Mouse (Mus musculus) heart, embryonic 16.5 days (tissue): ENCODE results near the gene Adgrg3. TPM values are rescaled to one million over a fixed set of nuclear protein-coding genes. Genes with fewer than 3 reads are reported as not detected.
A peak's percentile ranks its signal among the peaks of the same experiment; 100 is the strongest.

Source experiments
- ATAC-seq: fragments of 200-750 bp; cut with Nextera tagmentation; replicated peaks from 2 replicates; pipeline ENCODE4 v1.8.0; 2017; ENCODE audit warnings: moderate number of reproducible peaks; ENCODE audit not compliant: insufficient read depth, low FRiP score; ENCODE audit errors: extremely low read depth
- H3K27ac ChIP-seq: fragments of 300-500 bp; sonication (generic); 2 replicates; pipeline ENCODE4 v1.5.1; 2014; ENCODE audit warnings: mild to moderate bottlenecking, low read length, control low read depth, moderate library complexity
- H3K27me3 ChIP-seq: fragments of 300-500 bp; sonication (generic); 2 replicates; pipeline ENCODE4 v1.6.1; 2014; ENCODE audit warnings: low read length, mixed read lengths; ENCODE audit not compliant: control insufficient read depth, insufficient read depth
- H3K36me3 ChIP-seq: fragments of 300-500 bp; sonication (generic); 2 replicates; pipeline ENCODE4 v1.6.1; 2014; ENCODE audit not compliant: control insufficient read depth, insufficient read depth
- H3K4me1 ChIP-seq: fragments of 300-500 bp; sonication (generic); 2 replicates; pipeline ENCODE4 v1.6.1; 2014; ENCODE audit warnings: low read length, mixed read lengths; ENCODE audit not compliant: control insufficient read depth, insufficient read depth
- H3K4me2 ChIP-seq: fragments of 300-500 bp; sonication (generic); 2 replicates; pipeline ENCODE4 v1.6.1; 2014; ENCODE audit warnings: low read depth, mild to moderate bottlenecking, control low read depth, low read length
- H3K4me3 ChIP-seq: fragments of 300-500 bp; sonication (generic); 2 replicates; pipeline ENCODE4 v1.5.1; 2014; ENCODE audit warnings: mild to moderate bottlenecking, control low read depth, low read length
- H3K9ac ChIP-seq: fragments of 300-500 bp; sonication (generic); 2 replicates; pipeline ENCODE4 v1.6.1; 2014; ENCODE audit warnings: low read length, control low read depth
- H3K9me3 ChIP-seq: fragments of 300-500 bp; sonication (generic); replicated peaks from 2 replicates; pipeline ENCODE4 v1.6.1; 2016; ENCODE audit warnings: low read length; ENCODE audit not compliant: control insufficient read depth
- WGBS: fragments of 180-500 bp; shearing (Covaris S2); extraction: QIAGEN DNeasy Blood & Tissue Kit; methylation state at CpG from one replicate; pipeline ENCODE4 v1.1.7; 2014; 5-methylcytosine and 5-hydroxymethylcytosine counted together
- polyA plus RNA-seq: library from polyadenylated mRNA; unstranded; fragments of >200 nt; fragmentation: Nextera tagmentation; extraction: Ambion mirVana; gene quantifications from 2 replicates; pipeline ENCODE4 v1.2.1, GENCODE M21; 2015

Adgrg3 gene
- 4.9 and 5.2 TPM in 2 replicates for polyA plus RNA-seq

DNA sequence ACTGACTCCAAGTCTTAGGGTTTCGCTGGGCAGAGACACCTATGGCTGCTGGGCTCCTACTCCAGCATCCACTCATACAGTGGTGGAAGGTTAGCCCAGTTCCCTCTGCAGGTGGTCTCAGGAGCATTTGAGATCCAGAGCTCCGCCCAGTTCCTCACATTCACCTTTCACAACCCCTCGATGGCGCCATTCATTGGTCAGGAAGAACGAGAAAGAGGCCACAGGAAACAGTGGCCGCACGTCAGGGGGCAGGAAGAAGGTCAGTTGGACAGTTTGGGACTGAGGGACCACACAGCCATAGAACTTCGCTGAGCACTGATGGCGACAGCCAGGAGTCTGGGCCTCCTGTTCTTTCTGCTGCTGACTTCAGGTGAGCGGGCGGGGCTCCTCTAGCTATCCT is at the start of gene Adgrg3:
TSS of gene Adgrg3 (plus strand) at position 242 of the 400 bp plus-strand sequence.
- H3K4me1 ChIP-seq, result 0 out of 2 replicates have a peak, but pooled peaks cover 2% of the 10 kb centered on the region
- no peak within 1 kb of the TSS for H3K4me3 ChIP-seq
- no peak for ATAC-seq
- H3K36me3 ChIP-seq, result no peaks in the 10 kb centered on the region
- H3K27ac ChIP-seq, result no peak within 1 kb of the TSS
- H3K4me2 ChIP-seq, result no peak within 1 kb of the TSS
- 72% methylated on average over 11 of the region's 11 CpGs for whole genome bisulfite sequencing
- no peaks in the 10 kb centered on the region for H3K9me3 ChIP-seq
- no peak within 1 kb of the TSS for H3K9ac ChIP-seq
- no peaks in the 10 kb centered on the region for H3K27me3 ChIP-seq

- 85% methylated on average over 9 of the region's 9 CpGs for WGBS
- Histone ChIP-seq H3K27me3 (peaks cover 5% of the 10 kb centered on the region), H3K27ac (no peak overlapping the region), H3K4me3 (no peak overlapping the region), H3K9me3 (no peaks in the 10 kb centered on the region), H3K9ac (no peak overlapping the region), H3K4me1 (peaks cover 7% of the 10 kb centered on the region), H3K4me2 (no peak overlapping the region), H3K36me3 (no peaks in the 10 kb centered on the region)
- no peak for ATAC-seq
Observed at GRCm38 (mm10) chr8:94973270-94973669, 44.2 kb upstream of the Adgrg3 start.

- peaks cover 6% of the 10 kb centered on the region for H3K27me3 ChIP-seq
Observed at GRCm38 (mm10) chr8:94973786-94974185, 43.7 kb upstream of the Adgrg3 start.

GRCm38 (mm10) chr8:94974467-94975165 is 42.9 kb upstream of the Adgrg3 start, which contains the start of gene Adgrg1:
Adgrg1 (plus strand) TSS chr8:94974751.
- Histone ChIP-seq H3K4me1 (peaks cover 7% of the 10 kb centered on the region), H3K27ac (no peak within 1 kb of the TSS), H3K36me3 (no peaks in the 10 kb centered on the region), H3K9ac (no peak within 1 kb of the TSS), H3K4me3 (no peak within 1 kb of the TSS), H3K4me2 (no peak within 1 kb of the TSS), H3K27me3 (peaks cover 6% of the 10 kb centered on the region), H3K9me3 (no peaks in the 10 kb centered on the region)
- WGBS, result 41% methylated on average over 7 of the region's 7 CpGs
- no peak for ATAC-seq

More at GRCm38 (mm10) chr8:94973786-94974185, 43.7 kb upstream of the Adgrg3 start:
- peaks cover 7% of the 10 kb centered on the region for H3K4me1 ChIP-seq
- H3K4me3 ChIP-seq, result no peak overlapping the region
- no peak overlapping the region for H3K4me2 ChIP-seq
- no peak overlapping the region for H3K9ac ChIP-seq
- no peaks in the 10 kb centered on the region for H3K9me3 ChIP-seq
- WGBS, result 73% methylated on average over 9 of the region's 9 CpGs
- H3K27ac ChIP-seq, result no peak overlapping the region
- no peaks in the 10 kb centered on the region for H3K36me3 ChIP-seq
- ATAC-seq, result no peak

DNA sequence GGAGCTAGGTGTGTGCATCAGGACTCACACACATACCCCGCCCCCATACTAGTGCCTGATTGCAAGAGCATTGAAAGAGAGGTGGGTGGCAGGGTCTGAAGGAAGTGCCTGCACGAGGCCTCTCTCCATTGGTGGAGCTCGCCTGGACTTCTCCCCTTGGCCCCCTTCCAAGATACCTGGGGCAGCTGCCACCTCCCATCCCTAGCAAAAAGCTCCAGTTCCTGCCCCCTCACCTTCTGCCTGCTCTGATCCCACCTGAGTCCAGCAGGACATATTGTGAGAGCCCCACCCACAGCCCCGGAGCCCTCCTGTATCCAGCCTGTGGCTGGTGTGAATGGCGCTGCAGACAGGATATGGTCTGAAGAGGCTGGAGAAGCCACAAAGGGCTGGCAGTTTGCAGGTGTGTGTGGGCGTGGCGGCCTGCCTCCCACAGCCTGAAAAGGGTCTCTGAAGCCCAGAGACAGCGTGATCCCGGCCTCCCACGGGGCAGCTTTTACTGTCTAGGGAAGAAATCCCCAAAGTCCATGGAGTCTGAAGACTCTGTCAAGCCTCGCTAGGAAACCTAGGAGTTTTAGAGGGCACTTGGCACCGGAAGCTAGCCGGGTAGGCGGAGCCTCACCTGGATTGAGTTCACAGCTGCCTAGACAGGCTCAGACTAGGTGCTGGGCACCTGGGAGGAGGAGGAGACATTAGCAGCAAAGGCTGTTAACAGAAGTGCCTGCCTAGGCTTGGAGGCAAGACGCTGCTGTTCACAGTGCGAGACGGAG is 40.7 kb upstream of the Adgrg3 start:
- peak; percentile 28; the same call in 1 of the 2 replicates for ATAC-seq
- peaks cover 15% of the 10 kb centered on the region for H3K4me1 ChIP-seq
- no peaks in the 10 kb centered on the region for H3K36me3 ChIP-seq
- H3K27me3 ChIP-seq, result peaks cover 6% of the 10 kb centered on the region
- H3K4me3 ChIP-seq, result peak overlapping the region; percentile 43
- H3K9ac ChIP-seq, result peak overlapping the region; percentile 63
- peak overlapping the region; percentile 58 for H3K4me2 ChIP-seq
- WGBS, result 16% methylated on average over 17 of the region's 17 CpGs
- H3K9me3 ChIP-seq, result no peaks in the 10 kb centered on the region
- peak overlapping the region; percentile 59; the same call in 1 of the 2 replicates for H3K27ac ChIP-seq

- H3K27ac ChIP-seq, result no peak overlapping the region
- H3K9me3 ChIP-seq, result no peaks in the 10 kb centered on the region
Observed at GRCm38 (mm10) chr8:94978131-94978530, 39.4 kb upstream of the Adgrg3 start.

GRCm38 (mm10) chr8:94978593-94979319 is 38.7 kb upstream of the Adgrg3 start:
- peaks cover 27% of the 10 kb centered on the region for H3K4me1 ChIP-seq
- no peaks in the 10 kb centered on the region for H3K9me3 ChIP-seq
- no peak overlapping the region; the same call in 1 of the 2 replicates for H3K27ac ChIP-seq
- H3K27me3 ChIP-seq, result peaks cover 6% of the 10 kb centered on the region
- peak overlapping the region; percentile 43 for H3K4me3 ChIP-seq
- peak overlapping the region; percentile 39; the same call in 1 of the 2 replicates for H3K9ac ChIP-seq
- 64% methylated on average over 13 of the region's 13 CpGs for WGBS
- no peaks in the 10 kb centered on the region for H3K36me3 ChIP-seq
- peak overlapping the region; percentile 58 for H3K4me2 ChIP-seq
- ATAC-seq, result no peak

More at GRCm38 (mm10) chr8:94978131-94978530, 39.4 kb upstream of the Adgrg3 start:
- Histone ChIP-seq H3K4me3 (peak overlapping the region; percentile 43), H3K4me1 (peaks cover 20% of the 10 kb centered on the region), H3K36me3 (no peaks in the 10 kb centered on the region), H3K9ac (peak overlapping the region; percentile 63), H3K27me3 (peaks cover 6% of the 10 kb centered on the region), H3K4me2 (peak overlapping the region; percentile 58)
- no peak for ATAC-seq
- WGBS, result 44% methylated on average over 9 of the region's 9 CpGs

DNA sequence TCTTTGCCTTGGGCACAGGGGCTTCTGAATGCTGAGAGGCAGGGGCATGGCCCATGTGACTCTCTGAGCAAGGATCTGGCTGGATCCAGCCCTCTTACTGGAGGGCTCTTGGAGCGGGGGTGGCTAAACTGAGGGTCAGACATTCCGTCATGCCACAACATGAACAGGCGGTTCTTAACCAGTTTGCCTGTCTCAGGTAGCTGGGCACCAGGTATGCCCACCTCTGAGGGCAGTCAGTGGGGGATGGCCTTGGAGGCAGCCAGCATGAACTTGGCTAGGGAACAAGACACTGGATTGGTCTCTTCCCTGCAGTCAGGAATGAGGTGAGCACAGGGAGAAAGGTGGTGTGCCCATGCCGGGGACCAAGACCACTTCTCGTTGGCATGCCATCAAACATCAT is 37.3 kb upstream of the Adgrg3 start:
- ATAC-seq, result no peak
- peak overlapping the region; percentile 5; the same call in 1 of the 2 replicates for H3K4me2 ChIP-seq
- WGBS, result 76% methylated on average over 5 of the region's 5 CpGs
- H3K4me1 ChIP-seq, result peaks cover 33% of the 10 kb centered on the region
- H3K9ac ChIP-seq, result no peak overlapping the region; the same call in 1 of the 2 replicates
- H3K27ac ChIP-seq, result no peak overlapping the region
- no peaks in the 10 kb centered on the region for H3K36me3 ChIP-seq
- H3K27me3 ChIP-seq, result peaks cover 6% of the 10 kb centered on the region
- no peaks in the 10 kb centered on the region for H3K9me3 ChIP-seq
- H3K4me3 ChIP-seq, result no peak overlapping the region
